Mouse (Mus musculus) cerebellum, adult 9-10 months (tissue): ENCODE data around the gene Efs.
"Not testable (repeated sequence)": the region's sequence is repeated elsewhere in the genome, so short reads cannot be mapped to it uniquely, and the experiment has no call there.

ENCODE experiments used
- DNase-seq: peaks from one replicate; pipeline ENCODE4 v3.0.0; 2022

Efs gene

DNA sequence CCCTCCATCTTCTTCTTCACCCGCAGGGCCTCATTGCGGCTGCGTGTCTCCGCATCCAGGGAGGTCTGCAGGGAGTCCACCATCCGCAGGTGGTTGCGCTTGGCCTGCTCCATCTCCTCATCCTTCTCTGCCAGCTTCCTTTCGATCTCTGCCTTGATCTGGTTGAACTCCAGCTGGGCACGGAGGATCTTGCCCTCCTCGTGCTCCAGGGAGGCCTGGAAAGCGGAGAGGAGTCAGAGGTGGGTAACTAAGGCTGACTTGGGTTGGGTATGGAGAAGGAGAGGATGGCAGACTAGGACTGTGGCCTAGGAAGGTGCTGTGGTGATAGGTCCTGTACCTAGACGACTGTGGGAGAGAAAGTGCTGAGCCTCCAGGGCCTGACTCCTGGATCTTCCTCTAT, 21.1 kb upstream of the Efs start:
- DNase-seq, result not testable (repeated sequence)

DNA sequence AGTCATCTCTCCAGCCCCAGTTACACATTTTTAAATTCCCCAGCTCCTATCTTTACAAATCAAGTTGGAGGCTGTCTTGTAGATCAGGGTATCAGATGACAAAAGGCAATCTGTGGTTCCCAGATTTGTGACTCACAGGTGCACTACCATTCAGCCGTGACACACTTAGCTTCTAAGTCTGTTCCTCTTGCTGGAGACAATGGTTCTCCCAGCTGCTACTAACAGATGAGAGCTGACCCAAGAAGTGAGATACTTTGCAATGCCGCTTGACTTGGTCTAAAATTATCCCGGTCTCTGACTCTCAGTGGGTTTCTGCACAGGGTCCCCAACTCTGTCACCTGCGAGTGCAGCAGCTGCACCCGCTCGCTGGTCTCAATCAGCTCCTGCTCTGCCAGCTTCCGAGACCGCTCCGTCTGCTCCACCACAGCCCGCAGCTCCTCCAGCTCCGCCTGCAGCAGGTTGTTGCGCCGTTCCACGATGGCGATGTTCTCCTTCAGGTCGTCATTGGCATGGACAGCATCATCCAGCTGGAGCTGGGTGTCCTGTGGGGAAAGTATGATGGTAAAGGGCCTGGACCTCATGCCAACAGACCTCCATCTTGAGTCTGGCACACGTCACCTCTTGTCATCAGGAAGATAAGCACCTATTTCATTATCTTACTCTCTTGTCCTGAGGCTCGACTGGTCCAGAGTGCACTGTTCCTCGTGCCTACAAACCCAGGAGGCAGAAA, 20.2 kb upstream of the Efs start:
- no peak for DNase-seq

DNA sequence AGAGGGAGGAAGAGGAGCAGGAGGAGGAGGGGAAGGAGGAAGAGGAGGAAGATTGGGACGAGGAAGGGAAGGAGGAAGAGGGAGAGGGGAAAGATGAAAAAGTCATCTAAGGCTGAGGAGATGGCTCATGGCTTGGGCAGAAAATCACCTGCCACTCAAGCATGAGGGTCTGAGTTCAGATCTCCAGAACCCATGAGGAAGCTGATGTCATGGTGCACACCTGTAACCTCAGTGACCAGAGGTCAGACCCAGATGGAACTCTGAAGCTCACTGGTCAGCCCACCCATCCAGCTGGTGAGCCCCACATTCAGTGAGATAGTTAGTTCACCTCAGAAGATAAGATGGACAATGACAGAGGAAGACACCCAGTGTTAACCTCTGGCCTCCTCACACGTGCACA, 19.0 kb upstream of the Efs start:
- no peak for DNase-seq

DNA sequence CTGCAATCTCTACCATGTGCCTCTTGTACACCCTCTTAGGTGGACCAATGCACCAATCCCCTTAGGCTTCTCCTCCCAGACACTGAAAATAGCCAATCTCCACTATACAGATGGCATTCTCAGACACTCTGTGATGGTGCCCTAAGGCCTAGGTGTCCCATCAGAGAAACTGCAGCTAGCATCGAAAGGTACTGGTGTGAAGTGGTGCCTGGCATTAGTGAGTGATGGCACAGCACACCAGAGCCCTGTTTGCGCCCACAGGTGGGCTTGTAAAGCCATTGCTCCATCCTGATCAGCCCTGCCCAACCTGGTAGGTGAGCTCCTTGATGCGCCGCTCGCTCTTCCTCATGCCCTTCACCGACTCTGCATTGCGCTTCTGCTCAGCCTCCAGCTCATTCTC, 18.0 kb upstream of the Efs start:
- no peak for DNase-seq

DNA sequence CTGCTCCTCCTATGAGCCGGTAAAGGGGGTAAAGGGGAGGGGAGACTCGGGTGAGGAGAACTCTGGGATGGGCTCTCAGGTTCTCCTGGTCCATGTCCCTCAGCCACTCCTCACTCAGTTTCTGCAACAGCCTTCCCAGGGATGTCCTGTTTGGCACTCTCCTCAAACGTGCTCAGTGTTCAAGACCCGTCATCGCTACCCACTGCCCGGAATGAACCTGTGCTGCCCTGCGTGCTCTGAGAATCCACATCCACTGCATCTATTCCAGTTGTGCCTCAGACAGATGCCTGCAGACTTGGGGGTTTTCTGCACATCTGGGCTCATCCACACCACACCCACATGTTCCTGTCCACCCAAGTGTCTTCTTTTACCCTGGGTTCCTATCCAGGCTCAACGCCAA, 16.6 kb upstream of the Efs start:
- DNase-seq, result no peak

DNA sequence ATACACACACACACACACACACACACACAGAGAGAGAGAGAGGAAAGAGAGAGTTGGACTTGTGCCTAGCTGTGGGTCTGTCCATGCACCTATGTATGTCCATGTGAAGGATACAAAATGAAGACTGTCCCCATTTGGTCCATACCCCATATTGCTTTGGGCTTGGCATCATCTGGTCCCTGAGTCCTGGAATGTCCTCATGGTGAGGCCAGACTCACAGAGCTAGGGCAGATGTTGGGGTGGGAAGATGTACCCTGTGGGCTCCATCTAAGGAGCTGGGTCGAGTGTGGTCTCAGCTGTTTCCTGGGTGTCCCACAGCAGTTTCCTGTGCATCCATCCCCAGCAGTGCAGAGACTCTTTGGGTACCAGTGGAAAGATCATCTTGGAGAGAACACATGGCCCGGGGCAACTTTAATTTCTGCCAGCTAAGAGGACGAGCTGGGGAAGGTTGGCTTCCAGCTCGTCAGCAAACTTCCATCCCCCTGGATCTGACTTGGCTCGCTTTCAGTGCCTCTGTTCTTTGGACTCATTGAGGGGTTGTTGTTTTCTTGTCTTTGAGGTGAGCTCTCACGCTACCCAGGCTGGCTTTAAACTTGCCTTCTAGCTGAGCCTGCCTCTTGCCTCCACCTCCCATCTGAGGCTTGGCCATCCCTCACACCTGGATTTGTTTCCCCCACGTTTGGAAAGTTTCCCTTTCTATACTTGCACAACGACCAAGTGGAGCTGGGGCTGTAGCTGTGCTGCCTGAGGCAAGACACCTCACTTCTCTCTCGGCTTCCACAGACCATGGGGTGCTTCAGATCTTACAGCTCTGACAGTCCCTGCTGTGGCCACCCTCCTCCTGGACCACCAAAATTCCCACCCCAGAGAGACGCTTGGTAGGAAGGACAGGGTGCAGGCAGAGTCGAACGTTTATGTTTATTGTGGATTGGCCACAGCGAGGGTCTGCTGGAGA, 15.4 kb upstream of the Efs start:
- no peak for DNase-seq

DNA sequence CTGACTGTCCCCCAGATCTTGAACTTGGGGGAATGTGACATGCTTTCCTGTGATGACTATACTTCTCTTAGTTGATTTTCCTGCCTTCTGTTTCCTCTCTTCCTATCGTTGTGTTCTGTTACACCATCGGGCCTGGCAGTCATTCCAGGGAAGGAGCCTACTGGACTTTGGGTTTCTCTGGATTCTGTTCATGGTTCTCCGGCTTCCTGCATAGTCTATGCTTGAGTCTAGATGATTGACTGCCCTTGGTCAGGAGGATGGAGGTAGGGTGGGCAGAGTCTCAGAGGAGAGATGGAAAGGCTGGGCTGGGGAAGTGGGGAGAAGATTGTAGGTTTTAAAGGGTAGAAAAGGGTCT, 14.2 kb upstream of the Efs start:
- DNase-seq, result no peak

DNA sequence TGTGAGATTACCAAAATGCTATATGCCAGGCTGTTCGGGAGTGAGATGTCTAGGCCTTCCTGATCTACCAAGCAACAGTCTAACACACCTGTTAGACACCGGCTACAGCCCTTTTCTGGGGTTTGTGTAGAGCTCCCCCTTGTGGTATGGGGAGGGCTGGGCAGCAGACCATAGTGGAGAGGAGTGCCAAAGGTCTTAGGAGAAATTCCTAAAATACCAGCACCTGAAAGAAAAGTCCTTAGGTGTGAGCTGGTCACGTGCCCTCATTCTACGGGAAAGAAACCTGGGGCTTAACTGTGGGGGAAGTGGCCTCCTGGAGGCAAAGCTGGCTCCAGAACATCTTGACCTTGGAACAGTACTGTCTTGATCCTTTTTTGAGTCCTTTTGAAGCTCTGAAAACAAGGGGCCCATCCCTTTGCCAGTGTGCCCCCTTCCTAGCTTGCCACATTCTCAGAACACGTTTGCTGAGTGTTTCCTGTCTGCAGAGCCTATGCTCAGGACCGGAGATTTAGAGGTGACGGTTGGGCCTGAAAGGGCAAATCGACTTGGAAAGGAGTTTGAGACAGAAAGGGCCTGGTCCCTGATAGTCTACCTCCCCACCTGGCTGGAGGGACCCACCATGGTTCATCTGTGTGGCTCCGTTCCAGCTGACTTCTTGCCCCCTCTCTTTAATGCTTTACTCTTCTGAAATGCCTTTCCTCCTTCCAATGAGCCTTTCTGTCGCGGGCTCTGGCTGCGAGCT, 13.7 kb upstream of the Efs start:
- DNase-seq, result peak; percentile 63

DNA sequence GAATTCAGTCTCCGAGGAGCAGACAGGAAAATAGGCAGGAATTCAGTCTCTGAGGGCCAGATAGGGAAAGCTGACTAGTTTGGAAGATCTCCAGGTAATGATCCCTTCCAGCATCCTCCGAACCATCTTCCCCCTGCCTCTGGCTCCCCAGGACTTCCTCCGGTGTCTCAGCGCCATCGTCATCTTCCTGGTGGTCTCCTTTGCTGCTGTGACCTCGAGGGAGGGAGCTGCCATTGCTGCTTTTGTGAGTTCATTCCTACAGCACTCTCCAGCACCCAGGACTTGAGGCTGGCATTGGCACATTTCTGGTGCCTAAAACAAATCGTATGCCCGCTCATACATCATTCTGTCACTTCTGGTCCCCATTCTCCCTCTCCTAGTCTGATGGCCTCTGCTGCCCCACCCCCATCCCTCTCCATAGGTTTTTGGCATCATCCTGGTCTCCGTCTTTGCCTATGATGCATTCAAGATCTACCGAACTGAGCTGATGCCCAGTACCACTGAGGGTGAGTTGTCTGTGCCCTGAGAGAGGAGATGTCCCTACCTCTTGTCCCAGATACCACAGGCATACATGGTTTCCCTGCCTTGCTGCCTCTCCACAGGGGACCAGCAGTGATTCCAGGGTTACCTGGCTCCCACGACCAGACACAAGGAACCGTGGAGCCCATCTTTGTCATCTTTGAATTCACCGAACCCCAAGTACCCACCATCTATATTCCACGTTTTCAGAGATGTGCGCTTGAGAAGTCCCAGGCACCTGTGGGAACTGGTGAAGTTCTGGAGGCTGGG, 12.7 kb upstream of the Efs start:
- DNase-seq, result no peak

DNA sequence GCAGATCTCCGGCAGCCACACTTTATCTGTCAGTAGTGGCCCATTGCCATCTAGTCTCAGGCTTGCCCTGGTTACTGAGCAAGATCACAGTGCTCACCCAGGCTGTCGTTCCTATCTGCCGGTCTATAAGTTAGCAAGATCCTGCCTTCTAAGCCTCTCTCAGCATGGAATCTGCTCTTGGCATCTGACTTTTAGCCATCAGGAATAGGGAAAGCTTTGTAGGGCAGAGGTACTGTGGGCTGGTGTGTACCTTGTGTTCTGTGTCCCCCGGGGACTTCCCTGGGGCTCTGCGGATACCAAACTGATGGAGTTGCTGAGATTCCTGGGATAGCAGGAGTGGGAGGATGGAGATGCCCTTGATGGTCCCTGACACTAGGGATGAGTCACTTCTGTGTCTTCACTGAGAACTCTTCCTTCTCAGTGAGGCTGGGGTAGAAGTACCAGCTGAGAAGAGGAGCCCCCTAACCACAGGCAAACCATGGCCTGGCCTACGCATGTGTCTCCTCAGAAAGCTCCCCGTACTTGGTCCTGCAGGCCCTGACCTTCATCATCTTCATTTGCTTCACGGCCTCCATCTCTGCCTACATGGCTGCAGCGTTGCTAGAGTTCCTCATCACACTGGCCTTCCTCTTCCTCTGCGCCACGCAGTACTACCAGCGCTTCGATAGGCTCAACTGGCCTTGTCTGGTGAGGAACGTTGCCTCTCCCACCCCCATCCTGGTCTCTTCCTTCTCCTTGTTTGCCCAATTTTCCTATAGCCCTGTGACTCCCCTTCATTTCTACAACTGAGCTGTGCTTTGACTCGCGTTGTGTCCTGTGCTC, 11.6 kb upstream of the Efs start:
- no peak for DNase-seq

DNA sequence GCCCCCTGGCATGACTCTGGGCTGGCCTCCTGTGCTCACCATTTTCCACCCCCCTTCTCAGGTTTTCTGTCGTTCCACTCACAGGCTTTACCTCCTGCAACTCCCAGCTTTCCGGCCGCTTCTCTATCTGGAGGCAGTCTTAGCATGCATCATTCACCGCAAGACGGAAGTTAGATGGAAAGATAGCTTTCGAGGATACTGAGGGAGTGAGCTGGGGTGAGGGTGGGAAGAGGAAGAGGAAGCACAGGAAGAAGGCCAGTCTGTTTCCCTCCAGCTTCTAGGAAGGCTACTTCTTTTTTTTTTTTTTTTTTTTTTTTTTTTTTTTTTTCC, 10.9 kb upstream of the Efs start:
- no peak for DNase-seq

DNA sequence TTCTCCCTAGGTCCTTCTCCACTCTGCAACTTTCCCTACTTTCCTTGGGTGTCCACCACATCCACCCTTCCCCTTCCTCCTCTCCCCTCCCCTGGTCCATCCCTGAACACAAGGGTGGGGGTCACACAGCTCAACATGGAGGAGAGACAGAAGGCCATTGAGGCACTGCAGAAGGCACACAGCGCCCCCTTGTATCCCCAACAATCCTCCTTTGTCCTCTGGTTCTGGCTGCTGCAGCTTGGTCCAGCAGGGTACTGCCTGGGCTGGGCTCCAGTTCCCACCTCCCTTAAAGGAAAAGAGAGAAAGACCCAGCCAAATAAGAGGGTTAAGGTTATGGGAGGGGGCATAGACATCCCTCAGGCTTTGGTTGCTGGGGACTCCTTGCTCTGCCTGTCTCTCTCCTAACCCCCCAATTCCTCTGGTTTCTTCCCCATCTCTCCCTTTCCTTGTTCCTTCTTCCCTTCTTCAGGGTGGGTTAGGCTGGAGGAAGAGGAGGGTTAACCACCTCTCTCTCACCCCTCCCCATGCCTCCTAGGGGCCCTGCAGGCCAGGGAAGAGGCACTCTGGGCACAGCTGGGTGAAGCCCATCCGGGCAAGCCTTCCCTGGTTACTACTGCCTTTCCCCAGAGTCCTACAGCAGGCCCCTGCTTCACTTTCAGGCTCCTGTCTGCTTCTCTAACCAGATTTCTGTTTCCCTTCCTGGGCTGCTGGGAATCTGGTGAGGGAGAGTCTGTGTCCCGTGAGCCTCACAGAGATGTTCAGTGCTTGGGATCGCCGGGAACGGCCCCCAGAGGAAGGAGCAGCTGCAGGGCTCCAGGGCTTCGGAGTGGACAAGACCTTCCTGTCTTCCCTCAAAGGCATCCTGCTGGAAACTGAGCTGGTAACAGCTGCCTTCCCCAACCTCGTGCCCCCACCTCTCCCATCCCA, 10.2 kb upstream of the Efs start, which contains the start of gene Cmtm5:
TSS of gene Cmtm5 (plus strand) at position 358 of the 927 bp plus-strand sequence.
- peak; percentile 50 for DNase-seq

DNA sequence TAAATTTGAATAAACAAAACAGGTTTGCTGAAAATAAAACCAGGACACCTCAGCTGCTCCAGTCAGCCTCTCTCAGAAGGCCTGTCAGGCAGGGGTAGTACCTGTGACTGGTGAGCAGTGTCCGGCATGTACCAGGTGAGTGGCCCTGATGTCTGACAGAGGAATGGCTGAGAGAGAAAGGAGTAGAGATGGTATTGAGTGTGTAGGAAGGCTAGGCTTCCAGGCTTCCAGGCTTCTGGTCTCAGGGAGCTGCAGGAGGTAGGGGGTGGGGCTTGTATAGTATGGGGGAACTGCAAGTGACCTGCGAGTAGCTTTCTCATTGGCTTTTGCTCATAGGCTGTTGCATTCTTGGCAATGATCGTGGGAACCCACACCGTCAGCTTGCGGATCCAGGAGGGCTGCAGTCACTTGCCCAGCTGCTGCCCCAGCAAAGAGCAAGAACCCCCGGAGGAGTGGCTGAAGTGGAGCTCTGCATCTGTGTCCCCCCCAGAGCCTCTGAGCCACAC, 6.8 kb upstream of the Efs start, which contains the start of gene Il25:
TSS of gene Il25 (plus strand) at position 51 of the 506 bp plus-strand sequence.
- DNase-seq, result no peak

DNA sequence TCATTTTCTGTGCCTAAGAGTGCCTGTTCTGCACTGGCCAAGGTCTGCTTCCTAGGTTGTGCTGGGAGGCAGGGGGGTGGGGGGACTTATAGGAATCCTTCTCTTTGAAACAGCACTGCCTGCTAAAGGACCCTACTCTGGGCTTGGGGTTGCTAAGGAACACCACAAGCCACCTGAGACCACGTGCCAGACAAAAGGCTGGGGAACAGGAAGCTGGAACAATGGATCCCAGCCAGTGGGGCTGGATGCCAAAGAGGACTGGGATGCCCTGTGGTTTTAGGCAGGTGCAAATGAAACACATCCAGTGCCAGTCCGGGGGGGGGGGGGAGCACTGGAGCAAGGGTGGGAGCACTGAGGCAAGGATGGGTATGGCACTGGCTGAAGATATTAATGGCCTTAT, 4.5 kb upstream of the Efs start:
- no peak for DNase-seq

DNA sequence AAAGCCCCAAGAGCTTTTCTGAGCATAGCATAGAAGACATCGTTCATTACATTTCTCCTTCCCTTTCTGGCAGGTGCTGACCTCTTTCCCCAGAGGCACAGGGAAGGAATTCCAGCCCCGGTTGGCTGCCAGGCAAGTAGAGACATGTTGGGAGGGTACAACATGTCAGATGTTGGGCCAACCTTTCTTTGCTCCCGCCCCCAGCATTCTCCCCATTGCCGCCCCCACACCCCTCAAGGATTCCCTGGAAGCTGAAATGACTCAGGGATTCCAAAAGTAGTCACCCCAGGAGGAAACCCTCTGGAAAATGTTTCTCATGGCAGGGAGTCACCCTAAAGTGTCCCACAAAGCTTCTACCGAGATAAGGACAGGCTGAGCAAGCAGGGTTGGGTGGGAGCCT, 3.9 kb upstream of the Efs start:
- DNase-seq, result no peak

DNA sequence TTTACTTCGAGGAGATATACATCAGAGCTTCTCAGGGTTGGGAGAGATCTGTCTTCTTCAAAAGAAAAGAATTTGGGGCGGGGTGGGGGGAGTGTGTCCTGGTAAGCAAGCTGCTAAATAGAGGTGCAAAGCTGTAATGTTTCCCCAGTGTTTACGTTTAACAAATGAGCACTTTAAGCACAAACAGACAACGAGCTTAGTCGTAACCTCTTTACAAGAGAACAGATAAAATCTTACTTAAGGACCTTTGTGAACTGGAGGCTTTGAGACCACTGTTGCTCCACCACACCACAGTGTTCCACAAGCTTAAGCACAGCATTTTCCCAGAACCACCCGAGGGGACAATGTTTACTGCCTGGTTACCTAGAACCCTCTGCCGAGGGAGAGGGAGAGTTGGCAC, 1.4 kb upstream of the Efs start:
- DNase-seq, result no peak

DNA sequence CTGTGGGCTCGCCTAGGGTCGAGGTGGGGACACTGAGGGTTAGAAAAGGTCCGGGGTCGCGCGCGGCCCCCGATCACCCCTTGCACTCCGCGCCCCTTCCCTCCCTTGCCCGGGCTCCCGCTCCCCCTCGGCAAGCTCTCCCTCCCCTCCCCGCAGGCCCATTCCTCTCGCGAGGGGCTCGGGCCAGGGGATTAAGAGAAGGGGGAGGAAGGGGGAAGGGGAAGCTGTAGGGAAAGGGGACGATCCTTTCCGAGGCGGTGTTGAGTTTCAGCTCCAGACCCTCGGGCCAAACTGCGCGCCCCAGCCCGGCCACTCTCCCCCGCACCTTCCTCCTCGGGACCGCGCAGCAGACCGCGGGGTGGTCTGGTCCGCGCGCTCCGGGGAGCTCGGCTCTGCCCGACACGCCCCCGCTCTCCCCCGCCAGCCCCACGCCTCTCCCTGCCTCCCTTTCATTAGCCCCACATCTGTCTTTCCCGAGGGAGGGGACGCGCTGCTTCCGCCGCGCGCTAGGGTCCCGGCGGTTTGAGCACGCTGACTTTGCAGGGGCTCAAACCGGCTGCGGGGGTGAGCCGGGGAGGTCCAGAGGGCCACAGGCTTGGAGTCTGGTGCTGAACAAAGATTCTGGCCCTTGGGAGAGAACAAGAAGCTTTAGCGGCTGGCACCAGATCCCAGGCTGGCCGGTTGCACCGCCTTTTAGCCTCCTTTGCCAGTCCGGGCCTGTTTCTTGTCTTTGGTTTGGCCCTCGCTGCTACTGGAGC, 654 bp upstream of the Efs start:
- DNase-seq, result no peak

DNA sequence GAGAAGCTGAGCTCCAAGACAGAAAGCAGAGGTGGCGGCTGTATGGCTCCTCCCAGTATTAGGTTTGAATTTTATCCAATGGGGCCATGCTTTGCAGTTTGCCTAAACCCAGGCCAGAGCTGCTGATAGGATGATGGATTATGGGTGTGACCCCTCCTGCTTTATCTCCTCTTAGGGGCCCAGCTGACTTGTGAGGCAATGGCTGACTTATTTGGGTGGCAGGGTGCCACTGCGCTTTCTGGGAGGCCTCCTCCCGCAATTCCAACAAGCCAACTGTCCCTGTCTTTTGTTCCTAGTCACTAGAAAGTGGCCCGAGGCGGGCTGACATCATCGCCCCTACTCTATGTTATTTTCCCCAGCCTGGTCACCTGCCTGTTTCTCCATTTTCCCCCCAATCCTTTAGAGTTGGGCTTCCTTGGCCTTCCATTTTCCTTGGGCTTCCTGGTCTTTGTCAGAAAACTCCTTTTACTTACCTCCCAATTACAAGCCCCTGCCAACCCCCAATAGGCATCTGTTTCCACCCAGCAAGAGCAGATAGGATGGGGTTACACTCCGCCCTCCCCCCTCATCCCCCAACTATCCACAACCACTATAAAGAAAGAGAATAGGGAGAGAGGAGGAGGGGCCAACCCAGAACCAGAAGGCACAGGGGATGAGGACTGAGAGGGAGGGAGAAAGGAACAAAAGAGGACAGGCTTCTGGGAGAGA, 1.1 kb downstream of the Efs start:
- no peak for DNase-seq

DNA sequence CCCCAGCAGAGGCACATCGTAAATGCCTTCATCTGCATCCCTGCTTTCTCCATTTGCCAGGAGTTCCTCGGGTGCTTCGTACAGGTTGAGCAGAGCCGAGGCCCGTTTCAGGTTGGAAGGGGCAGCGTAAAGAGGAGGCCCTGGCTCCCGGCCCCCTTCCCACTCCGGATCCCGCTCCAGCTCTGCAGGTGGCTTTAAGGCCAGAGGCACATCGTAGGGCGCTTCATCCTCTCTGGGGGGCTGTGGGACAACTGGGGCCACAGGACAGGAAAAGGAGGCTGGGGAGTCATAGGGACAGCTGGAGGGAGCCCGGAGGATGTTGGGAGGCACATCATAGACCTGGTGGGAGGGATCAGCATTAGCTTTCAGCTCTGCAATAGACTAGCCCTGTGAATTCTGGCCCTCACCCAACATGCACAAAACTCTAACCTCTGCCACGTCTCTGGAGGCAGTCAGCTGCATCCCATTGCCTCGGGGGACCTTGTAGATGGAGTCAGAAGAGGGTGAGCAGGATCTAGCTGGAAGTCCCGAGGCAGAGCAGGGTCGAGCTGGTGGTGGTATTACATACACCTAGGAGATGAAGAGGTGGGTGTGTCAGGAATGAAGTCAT, 5.7 kb downstream of the Efs start:
- DNase-seq, result no peak
